ENCODE assay signal across 18 mouse cellular contexts in the genomic region with DNA sequence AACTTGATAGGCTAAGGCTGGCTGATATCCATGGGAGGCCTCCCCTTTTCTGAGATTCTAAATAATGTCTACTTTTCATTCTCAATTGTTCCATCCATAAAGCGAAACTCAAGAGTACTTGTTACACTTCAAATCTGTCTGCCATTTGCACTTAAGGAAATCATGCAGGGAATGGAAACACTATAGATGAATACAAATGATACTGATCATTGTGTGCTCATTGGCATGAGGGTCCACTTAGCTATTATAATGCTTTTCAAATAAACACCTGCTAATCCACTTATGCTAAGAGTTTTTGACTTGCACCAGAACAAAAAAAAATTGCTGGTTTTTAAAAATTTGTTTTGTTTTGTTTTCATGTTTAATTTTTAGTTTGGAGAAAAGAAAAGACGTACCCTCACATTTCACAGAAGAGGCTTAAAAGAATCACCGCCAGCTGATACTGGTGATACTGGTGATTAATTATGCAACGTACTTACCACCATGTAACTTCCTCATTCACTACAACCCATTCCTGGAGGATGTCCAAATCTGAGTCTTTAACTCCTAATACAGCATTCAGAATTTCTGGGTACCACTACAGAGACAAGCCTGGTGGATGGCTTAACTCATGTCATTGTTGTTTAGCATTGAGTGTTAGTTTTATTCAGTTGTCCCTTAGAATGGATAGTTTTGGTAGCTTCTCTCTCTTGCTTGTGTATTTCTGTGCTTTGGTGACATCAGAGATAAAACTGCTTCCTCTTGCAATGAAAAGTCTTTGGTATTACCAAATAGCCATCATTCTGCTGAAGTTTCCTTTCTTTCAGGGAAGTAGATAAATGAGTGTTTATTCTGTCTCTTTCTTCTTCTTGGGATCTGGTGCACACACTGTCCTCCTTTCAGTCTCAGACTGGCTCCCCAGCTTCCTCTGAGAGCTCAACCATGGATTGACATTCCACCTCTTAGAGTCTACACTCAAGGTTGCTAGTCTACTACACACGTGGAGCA.
"Had no signal": no experiment of that assay in that cellular context is flagged by ENCODE, and none has a peak within 500 bp of the region (broad histone marks: within the 10 kb centered on the region; RNA-seq: fewer than 3 reads in every experiment).

No protein-coding gene starts in this region.

- H3K27me3 ChIP-seq: limb, embryonic 13.5 days; liver, embryonic 15.5 days; megakaryocyte, embryonic 14.5 days; midbrain, embryonic 15.5 days; neural tube, embryonic 13.5 days; stomach, embryonic 15.5 days had no signal

- H3K27ac ChIP-seq: kidney, postnatal 0 days; limb, embryonic 13.5 days; liver, embryonic 15.5 days; midbrain, embryonic 15.5 days; neural tube, embryonic 13.5 days; stomach, embryonic 15.5 days had no signal

- H3K4me1 ChIP-seq: limb, embryonic 13.5 days; liver, embryonic 15.5 days; megakaryocyte, embryonic 14.5 days; midbrain, embryonic 15.5 days; stomach, embryonic 15.5 days had no signal

- ATAC-seq: midbrain, embryonic 15.5 days had no signal

- H3K4me3 ChIP-seq: limb, embryonic 13.5 days; liver, embryonic 15.5 days; megakaryocyte, embryonic 14.5 days; midbrain, embryonic 15.5 days; neural tube, embryonic 13.5 days; stomach, embryonic 15.5 days had no signal

- H3K4me2 ChIP-seq: limb, embryonic 13.5 days; liver, embryonic 11.5 days; liver, embryonic 15.5 days; lung, embryonic 14.5 days; midbrain, embryonic 11.5 days; midbrain, embryonic 15.5 days; neural tube, embryonic 13.5 days; stomach, embryonic 15.5 days had no signal

- H3K36me3 ChIP-seq: limb, embryonic 13.5 days; liver, embryonic 15.5 days; midbrain, embryonic 15.5 days; neural tube, embryonic 13.5 days; stomach, embryonic 15.5 days had no signal

- H3K9ac ChIP-seq: limb, embryonic 13.5 days; liver, embryonic 15.5 days; lung, embryonic 14.5 days; midbrain, embryonic 15.5 days; neural tube, embryonic 13.5 days; stomach, embryonic 15.5 days had no signal

- H3K9me3 ChIP-seq: liver, embryonic 15.5 days; stomach, embryonic 15.5 days had no signal

- DNase-seq: kidney, adult 9 months; kidney, postnatal 36 days; left cerebral cortex, postnatal 4 days; lung, embryonic 14.5 days; lung, postnatal 14 days; retina, postnatal 1 day; right cerebral cortex, postnatal 4 days; thymus, adult 2 months; thymus, postnatal 25 days had no signal
